Mouse (Mus musculus) limb, embryonic 10.5 days (tissue): Measurements from ENCODE around the gene Pfas. TPM values are rescaled to one million over a fixed set of nuclear protein-coding genes. Genes with fewer than 3 reads are reported as not detected.
A peak's percentile ranks its signal among the peaks of the same experiment; 100 is the strongest.

Source experiments
- DNase-seq: peaks from one replicate; pipeline ENCODE4 v3.0.0-alpha.2; 2017; ENCODE audit warnings: low spot score
- H3K27ac ChIP-seq: fragments of 300-500 bp; sonication (generic); 2 replicates; pipeline ENCODE4 v1.5.1; 2016; ENCODE audit warnings: mild to moderate bottlenecking
- H3K27me3 ChIP-seq: fragments of 300-500 bp; sonication (generic); 2 replicates; pipeline ENCODE4 v1.6.1; 2016; ENCODE audit warnings: low read depth, mild to moderate bottlenecking; ENCODE audit not compliant: poor library complexity, severe bottlenecking
- H3K36me3 ChIP-seq: fragments of 300-500 bp; sonication (generic); 2 replicates; pipeline ENCODE4 v1.6.1; 2016; ENCODE audit warnings: mild to moderate bottlenecking, moderate library complexity
- H3K4me1 ChIP-seq: fragments of 300-500 bp; sonication (generic); 2 replicates; pipeline ENCODE4 v1.6.1; 2016
- H3K4me3 ChIP-seq: fragments of 300-500 bp; sonication (generic); 2 replicates; pipeline ENCODE4 v1.5.1; 2016; ENCODE audit warnings: mild to moderate bottlenecking, moderate library complexity
- H3K9me3 ChIP-seq: fragments of 300-500 bp; sonication (generic); replicated peaks from 2 replicates; pipeline ENCODE4 v1.6.1; 2016; ENCODE audit warnings: mild to moderate bottlenecking
- WGBS: fragments of 180-500 bp; shearing (Covaris S2); methylation state at CpG from one replicate; pipeline ENCODE4 v1.1.7; 2016; 5-methylcytosine and 5-hydroxymethylcytosine counted together
- polyA plus RNA-seq: library from polyadenylated mRNA; unstranded; fragments of >200 nt; fragmentation: Nextera tagmentation; extraction: Ambion mirVana; gene quantifications from 2 replicates; pipeline ENCODE4 v1.2.1, GENCODE M21; 2016

Gene Pfas
- 66.5 and 70.0 TPM in 2 replicates for polyA plus RNA-seq

DNA sequence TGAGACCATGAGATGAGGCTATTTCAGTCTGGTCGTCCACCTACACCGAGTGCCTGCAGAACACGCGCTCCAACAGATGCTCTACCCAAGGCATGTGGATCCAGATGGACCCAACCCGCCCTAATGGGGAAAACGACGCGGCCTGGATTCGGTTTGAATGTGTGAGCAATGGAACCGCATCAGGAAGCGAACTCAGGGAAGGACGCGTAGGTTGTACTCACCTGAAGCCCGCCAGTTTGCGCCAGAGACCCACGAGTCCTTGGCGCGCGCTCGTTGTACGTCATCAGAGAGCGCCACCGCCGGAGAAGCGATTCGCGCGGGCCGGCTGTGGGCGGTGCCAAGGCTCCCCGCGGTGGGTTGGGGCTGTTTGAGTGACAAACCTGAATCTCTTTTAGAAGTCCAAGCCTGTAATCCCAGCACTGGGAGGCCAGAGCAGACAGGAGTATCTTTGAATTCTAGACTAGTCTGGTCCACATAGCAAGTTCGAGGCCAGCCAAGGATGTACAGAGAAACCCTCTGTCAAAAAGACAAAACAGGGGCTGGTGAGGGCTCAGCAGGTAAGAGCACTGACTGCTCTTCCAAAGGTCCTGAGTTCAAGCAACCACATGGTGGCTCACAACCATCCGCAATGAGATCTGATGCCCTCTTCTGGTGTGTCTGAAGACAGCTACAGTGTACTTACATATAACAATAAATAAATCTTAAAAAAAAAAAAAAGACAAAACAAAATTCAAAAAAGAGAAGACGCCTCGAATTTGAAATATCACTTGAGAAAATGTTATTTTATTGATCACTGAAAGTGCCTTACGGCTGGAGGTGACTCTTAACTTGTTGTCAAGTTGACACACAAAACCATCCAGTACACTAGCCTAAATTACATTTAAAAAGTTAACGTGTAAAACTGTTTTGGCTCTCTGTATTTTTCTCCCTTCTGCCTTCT, at the start of gene Pfas:
Pfas (minus strand) TSS at position 279 of the 940 bp plus-strand sequence.
- Histone ChIP-seq H3K4me1 (peaks cover 25% of the 10 kb centered on the region), H3K4me3 (peak within 1 kb of the TSS; percentile 75), H3K27me3 (no peaks in the 10 kb centered on the region), H3K36me3 (peaks cover 28% of the 10 kb centered on the region), H3K27ac (peak within 1 kb of the TSS; percentile 86), H3K9me3 (no peaks in the 10 kb centered on the region)
- WGBS, result 10% methylated on average over 38 of the region's 38 CpGs
- DNase-seq, result peak; percentile 98

DNA sequence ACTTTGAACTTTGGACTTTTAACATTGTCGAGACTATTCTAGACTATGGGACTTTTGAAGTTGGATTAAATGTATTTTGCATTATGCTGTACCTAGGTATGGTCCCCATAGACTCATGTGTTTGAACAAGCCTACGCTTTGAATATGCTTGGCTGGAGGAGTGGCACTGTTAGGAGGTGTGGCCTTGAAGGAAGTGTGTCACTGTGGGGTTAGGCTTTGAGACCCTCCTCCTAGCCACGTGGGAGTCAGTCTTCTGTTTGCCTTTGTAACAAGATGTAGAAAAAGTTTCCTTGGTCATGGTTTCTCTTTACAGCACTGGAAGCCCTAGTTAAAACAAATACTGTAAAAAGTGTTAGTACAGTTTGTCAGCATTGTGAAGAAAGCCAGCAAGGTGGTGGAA, 45.6 kb upstream of the Pfas start:
- WGBS, result 80% methylated on average over 3 of the region's 3 CpGs
- Histone ChIP-seq H3K36me3 (peaks cover 56% of the 10 kb centered on the region), H3K9me3 (no peaks in the 10 kb centered on the region), H3K4me3 (no peak overlapping the region), H3K27ac (no peak overlapping the region), H3K27me3 (no peaks in the 10 kb centered on the region), H3K4me1 (peaks cover 6% of the 10 kb centered on the region)
- DNase-seq, result no peak

DNA sequence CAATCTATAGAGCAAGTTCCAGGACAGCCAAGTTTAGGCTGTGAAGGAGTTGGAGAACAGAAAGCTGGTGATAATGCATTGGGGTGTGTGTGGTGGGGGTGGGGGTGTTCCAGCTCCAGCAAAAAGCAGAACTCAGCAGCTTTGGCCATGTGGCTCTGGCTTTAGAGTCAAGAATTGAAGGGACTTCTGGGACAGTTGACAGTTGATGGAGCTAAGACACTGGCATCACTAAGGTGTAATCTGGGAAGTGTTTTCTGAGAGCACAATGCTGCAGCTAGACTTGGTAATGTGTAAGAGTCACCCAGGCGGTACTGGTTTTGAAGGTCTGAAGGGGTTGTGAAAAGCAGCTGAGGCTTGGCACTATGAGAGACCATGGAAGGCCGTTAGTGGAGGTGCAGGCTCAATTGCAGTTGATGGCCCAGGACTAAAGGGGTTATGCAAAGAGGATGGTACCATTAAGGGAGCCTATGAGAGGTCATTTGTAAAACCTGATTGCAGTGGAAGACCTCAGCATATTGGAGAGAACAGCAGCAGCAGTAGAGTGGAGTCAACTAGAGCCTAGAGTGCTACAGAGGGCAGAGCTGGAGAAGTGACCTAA, 44.7 kb upstream of the Pfas start:
- H3K36me3 ChIP-seq, result peaks cover 65% of the 10 kb centered on the region
- H3K4me3 ChIP-seq, result no peak overlapping the region
- DNase-seq, result no peak
- H3K9me3 ChIP-seq, result no peaks in the 10 kb centered on the region
- WGBS, result 84% methylated on average over 2 of the region's 2 CpGs
- peaks cover 8% of the 10 kb centered on the region for H3K4me1 ChIP-seq
- no peaks in the 10 kb centered on the region for H3K27me3 ChIP-seq
- no peak overlapping the region for H3K27ac ChIP-seq

DNA sequence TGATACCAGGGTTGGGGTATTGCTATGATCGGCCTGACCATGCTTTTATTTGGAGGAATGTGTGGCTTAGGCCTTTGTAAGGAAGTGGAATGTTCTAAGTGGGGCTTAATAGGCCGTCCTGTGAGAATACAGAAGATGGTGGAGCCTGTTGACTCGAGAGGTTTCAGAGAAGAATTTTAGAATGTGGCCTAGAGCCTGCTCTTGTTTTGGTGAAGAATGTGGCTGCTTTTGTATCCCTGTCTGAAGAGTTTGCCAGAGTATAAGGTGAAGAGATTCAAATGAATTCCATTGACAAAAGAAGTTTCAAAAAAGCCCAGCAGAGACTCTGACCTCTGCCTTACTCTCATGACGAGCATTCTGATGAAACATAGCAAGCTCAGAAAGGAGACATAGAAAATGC, 43.5 kb upstream of the Pfas start:
- no peaks in the 10 kb centered on the region for H3K27me3 ChIP-seq
- no peak for DNase-seq
- H3K36me3 ChIP-seq, result peaks cover 71% of the 10 kb centered on the region
- no peaks in the 10 kb centered on the region for H3K9me3 ChIP-seq
- no peak overlapping the region for H3K27ac ChIP-seq
- peaks cover 19% of the 10 kb centered on the region for H3K4me1 ChIP-seq
- no peak overlapping the region for H3K4me3 ChIP-seq
- WGBS, result 93% methylated on average over 4 of the region's 4 CpGs

DNA sequence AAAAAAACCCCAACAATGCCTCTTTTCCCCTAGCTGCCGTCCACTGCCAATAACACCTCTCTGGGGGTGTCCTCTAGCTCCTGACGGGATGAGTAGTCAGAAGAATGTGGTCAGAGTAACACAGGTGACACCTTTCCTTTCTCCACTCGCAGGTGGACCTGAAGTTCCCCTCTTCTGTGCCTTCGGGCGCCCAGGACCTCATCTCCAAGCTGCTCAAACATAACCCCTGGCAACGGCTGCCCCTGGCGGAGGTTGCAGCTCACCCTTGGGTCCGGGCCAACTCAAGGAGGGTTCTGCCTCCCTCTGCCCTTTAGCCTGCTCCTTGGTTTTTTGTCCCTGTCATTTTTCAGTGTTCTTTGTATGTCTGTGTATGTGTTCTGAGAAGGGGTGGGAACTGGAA, 42.5 kb upstream of the Pfas start:
- WGBS, result 94% methylated on average over 8 of the region's 8 CpGs

DNA sequence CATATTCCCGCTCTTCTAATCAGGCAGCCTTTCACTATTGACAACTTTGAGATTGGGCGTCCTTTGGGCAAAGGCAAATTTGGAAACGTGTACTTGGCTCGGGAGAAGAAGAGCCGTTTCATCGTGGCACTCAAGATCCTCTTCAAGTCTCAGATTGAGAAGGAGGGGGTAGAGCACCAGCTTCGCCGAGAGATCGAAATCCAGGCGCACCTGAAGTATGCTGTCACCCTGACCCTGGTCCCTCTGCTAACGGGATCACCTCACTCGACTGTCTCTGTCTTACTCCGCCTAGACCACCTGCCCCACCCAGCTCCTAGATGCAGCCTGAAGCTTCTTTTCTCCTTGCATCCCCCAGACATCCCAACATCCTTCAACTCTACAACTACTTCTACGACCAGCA, 39.9 kb upstream of the Pfas start:
- DNase-seq, result no peak
- Histone ChIP-seq H3K36me3 (peaks cover 58% of the 10 kb centered on the region), H3K27me3 (no peaks in the 10 kb centered on the region), H3K4me3 (peak overlapping the region; percentile 84), H3K4me1 (peaks cover 25% of the 10 kb centered on the region), H3K27ac (no peak overlapping the region), H3K9me3 (no peaks in the 10 kb centered on the region)
- WGBS, result 96% methylated on average over 14 of the region's 14 CpGs

More for the DNA sequence above, 42.5 kb upstream of the Pfas start:
- no peak overlapping the region for H3K27ac ChIP-seq
- H3K9me3 ChIP-seq, result no peaks in the 10 kb centered on the region
- H3K27me3 ChIP-seq, result no peaks in the 10 kb centered on the region
- no peak for DNase-seq
- H3K4me3 ChIP-seq, result no peak overlapping the region
- peaks cover 25% of the 10 kb centered on the region for H3K4me1 ChIP-seq
- peaks cover 71% of the 10 kb centered on the region for H3K36me3 ChIP-seq

DNA sequence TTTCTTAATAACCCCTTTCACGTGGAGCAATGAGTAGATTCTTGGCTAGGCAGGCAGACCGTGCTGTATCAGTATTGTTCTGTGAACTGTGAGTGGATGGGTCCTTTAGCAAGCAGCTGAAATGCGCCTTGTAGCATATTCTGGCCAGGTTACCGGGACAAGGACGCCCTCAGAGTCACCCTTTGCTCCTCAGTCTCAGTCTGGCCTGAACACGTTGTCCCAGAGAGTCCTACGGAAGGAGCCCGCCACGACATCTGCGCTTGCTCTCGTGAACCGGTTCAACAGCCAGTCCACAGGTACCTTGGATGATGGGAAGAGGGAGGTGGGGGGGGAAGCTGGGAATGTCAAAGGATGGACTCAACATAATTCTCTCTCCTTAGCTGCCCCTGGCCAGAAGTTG, 39.3 kb upstream of the Pfas start:
- H3K4me1 ChIP-seq, result peaks cover 25% of the 10 kb centered on the region
- H3K36me3 ChIP-seq, result peaks cover 52% of the 10 kb centered on the region
- H3K4me3 ChIP-seq, result peak overlapping the region; percentile 84
- no peak overlapping the region; the same call in 1 of the 2 replicates for H3K27ac ChIP-seq
- H3K27me3 ChIP-seq, result no peaks in the 10 kb centered on the region
- no peak for DNase-seq
- no peaks in the 10 kb centered on the region for H3K9me3 ChIP-seq
- WGBS, result 94% methylated on average over 12 of the region's 12 CpGs

DNA sequence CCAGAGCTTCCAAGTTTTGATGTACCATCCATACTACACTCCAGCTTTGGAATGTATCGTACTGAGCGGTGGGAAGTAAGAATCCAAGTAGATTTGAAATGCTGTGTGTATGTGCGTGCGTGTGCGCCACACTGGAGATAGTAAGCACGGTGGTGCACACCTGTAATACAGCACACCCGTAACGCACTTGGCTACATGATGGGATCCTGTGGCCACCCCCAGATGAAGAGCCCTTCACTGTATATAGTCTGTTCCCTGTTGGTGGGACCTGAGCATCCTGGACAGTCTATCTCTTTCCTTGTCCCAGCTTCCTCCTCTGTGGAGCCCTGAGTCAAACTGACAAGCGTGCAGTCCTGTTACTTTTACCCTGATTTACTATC, 38.1 kb upstream of the Pfas start:
- WGBS, result 27% methylated on average over 9 of the region's 9 CpGs
- H3K36me3 ChIP-seq, result peaks cover 41% of the 10 kb centered on the region
- no peaks in the 10 kb centered on the region for H3K27me3 ChIP-seq
- peak overlapping the region; percentile 95 for H3K27ac ChIP-seq
- DNase-seq, result no peak
- peak overlapping the region; percentile 84 for H3K4me3 ChIP-seq
- H3K9me3 ChIP-seq, result no peaks in the 10 kb centered on the region
- peaks cover 25% of the 10 kb centered on the region for H3K4me1 ChIP-seq

DNA sequence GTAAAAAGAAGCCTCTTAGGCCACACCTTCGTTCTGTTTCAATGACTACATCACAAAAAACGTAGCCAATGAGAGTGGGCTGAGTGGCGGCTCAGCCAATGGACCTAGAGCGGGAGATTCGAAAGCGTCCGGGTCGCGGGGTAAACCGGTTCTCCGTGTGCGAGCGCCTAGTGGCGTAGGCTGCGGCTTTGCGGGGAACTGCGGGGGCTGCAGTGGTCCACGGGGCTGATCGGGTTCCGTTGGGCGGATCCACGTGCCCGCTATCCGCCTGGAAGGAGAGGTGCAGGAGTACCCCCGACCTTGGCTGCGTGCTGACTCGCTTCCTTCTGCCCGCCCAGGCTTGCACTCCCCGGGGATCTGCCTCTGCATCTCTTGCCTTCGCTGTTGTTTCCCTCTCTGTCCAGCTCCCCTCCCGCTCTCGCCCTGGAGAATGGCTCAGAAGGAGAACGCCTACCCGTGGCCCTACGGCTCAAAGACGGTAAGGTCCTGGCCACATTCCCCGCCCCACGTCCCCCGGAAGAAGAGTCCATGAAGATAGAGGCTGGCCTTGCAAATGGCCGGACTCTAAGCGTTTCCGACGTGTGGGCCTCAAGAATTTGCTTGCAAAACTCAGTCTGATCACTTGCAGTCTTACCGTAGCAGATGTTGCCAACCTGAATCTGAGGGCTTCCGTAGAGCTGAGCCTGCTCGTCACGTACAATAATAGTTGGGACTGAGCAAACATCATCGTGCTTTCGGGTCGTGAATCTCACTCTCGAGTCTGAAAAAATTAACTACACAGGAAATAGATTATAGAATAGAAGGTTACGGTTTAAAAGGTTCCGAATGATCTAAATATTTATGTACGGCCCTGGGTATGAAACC, 37.5 kb upstream of the Pfas start, which contains the start of gene Aurkb:
Aurkb (plus strand) TSS at position 117 of the 864 bp plus-strand sequence.
- peak within 1 kb of the TSS; percentile 84 for H3K4me3 ChIP-seq
- H3K27me3 ChIP-seq, result no peaks in the 10 kb centered on the region
- DNase-seq, result peak; percentile 89
- 1% methylated on average over 54 of the region's 54 CpGs for WGBS
- H3K4me1 ChIP-seq, result peaks cover 25% of the 10 kb centered on the region
- H3K9me3 ChIP-seq, result no peaks in the 10 kb centered on the region
- H3K27ac ChIP-seq, result peak within 1 kb of the TSS; percentile 95
- peaks cover 34% of the 10 kb centered on the region for H3K36me3 ChIP-seq

DNA sequence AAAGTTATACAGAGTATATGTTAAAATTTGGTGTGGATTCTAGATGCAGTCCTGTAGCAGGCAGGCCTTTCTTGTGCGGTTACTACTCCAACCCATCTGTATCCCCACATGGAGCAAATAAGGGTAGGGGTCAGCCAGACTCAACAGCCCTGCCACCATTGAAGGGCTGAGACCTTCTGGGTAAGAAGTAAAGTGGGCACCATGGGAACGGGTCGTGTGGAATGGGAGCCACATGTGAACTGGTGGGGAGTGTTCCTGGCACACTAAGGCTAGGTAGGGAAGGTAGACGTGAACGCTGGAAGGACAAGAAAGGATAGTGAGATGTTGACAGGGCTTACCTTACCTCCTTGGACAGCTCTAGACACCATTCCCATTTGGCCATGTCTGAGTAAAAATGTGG, 29.9 kb upstream of the Pfas start:
- no peaks in the 10 kb centered on the region for H3K9me3 ChIP-seq
- 73% methylated on average over 5 of the region's 5 CpGs for WGBS

DNA sequence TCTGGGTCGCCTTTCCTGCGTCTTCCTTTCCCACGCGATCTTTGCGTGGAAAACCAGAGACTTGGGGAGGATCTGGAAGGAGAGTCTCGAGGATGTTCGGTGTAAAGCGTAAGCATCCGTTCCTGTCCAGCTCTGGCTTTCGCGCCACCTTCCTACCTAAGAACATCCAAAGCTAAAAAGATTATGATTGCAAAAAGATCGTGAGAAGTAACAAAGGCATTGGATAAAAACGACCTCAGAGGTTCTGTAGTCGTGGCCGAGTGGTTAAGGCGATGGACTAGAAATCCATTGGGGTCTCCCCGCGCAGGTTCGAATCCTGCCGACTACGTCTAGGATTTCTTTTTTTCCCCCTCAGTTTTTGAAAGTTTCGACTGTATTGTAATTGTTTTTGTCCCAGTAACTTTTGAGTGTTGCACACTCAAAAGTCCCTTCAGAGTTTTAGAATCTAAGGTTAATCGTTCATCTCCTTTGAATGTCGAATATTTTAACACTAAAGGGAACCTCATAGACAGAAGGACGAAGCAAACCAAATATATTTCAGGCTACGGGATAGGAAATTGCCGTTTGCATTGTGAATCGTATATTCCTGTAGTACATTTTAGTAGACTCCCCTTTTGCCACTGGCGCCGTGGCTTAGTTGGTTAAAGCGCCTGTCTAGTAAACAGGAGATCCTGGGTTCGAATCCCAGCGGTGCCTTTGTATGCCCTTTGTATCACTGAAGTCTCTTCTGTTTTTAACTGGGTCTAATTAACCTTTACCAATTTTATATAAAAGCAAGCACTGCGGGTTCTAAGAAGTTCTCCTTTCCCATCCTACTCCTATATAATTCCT, 29.2 kb upstream of the Pfas start:
- 1% methylated on average over 34 of the region's 34 CpGs for WGBS
- peak overlapping the region; percentile 65 for H3K4me3 ChIP-seq

More for the DNA sequence above, 29.9 kb upstream of the Pfas start:
- Histone ChIP-seq H3K4me3 (peak overlapping the region; percentile 65; the same call in 1 of the 2 replicates), H3K27me3 (no peaks in the 10 kb centered on the region), H3K36me3 (peaks cover 34% of the 10 kb centered on the region), H3K4me1 (peaks cover 32% of the 10 kb centered on the region), H3K27ac (0 out of 2 replicates have a peak overlapping the region, but pooled peaks have one; percentile 4)
- no peak for DNase-seq

More for the DNA sequence above, 29.2 kb upstream of the Pfas start:
- peak; percentile 87 for DNase-seq
- peak overlapping the region; percentile 86 for H3K27ac ChIP-seq
- no peaks in the 10 kb centered on the region for H3K9me3 ChIP-seq
- H3K36me3 ChIP-seq, result peaks cover 41% of the 10 kb centered on the region
- peaks cover 32% of the 10 kb centered on the region for H3K4me1 ChIP-seq
- H3K27me3 ChIP-seq, result no peaks in the 10 kb centered on the region
